Mouse (Mus musculus) brain, embryonic 14.5 days (tissue): Measurements from ENCODE around the gene Znrd1.

Experiments used
- CTCF ChIP-seq: fragments of 200-500 bp; IDR thresholded peaks from 2 replicates; pipeline ENCODE4 v1.5.1; 2012; ENCODE audit warnings: inconsistent platforms, mild to moderate bottlenecking, moderate library complexity, borderline replicate concordance; ENCODE audit not compliant: insufficient read depth, insufficient read length; ENCODE audit errors: extremely low read depth
- POLR2A ChIP-seq: fragments of 200-500 bp; IDR thresholded peaks from 2 replicates; pipeline ENCODE4 v1.6.1; 2012; ENCODE audit warnings: mild to moderate bottlenecking, inconsistent platforms, borderline replicate concordance; ENCODE audit not compliant: poor library complexity, insufficient read depth, insufficient read length, severe bottlenecking; ENCODE audit errors: extremely low read depth

DNA sequence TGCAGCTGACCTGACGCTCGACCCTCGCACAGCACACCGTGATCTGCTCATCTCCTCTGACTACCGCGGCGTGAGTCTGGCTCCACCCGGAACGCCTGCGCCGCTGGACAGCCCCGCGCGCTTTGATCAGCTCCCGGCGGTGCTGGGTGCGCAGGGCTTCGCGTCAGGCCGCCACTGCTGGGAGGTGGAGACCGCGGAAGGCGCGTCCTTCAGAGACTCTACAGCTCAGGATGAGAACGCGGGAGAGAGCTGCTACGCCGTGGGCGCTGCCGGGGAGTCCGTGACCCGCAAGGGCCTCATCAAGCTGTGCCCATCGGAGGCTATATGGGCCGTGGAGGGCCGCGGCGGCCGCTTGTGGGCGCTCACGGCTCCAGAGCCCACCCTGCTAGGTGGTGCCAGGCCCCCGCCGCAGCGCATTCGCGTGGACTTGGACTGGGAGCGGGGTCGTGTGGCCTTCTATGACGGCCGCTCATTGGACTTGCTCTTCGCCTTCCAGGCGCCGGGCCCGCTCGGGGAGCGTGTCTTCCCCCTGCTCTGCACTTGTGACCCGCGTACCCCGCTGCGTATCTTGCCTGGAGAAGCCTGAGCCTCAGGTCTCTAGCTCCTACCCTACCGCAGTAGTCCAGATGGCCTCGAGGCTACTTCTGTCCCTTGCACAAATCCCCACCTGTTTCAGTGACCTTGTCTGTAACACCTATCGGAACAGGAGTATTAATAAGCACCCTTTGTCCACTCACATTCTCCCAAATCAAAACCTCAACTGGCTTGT lies 11.1 kb downstream of the Znrd1 start:
- TF ChIP-seq POLR2A = 0 out of 2 replicates have a peak, but pooled peaks have one; percentile 11
- peak; percentile 37; the same call in 1 of the 2 replicates for TF ChIP-seq CTCF
